Mouse (Mus musculus) erythroid progenitor cell, adult 5-6 weeks (primary cell): Measurements from ENCODE around the gene Ankrd13d. TPM values are rescaled to one million over a fixed set of nuclear protein-coding genes. Genes with fewer than 3 reads are reported as not detected.

Experiments used
- ATAC-seq: replicated peaks from 2 replicates; pipeline ENCODE4 v1.8.0; 2016; ENCODE audit warnings: moderate number of reproducible peaks, mild to moderate bottlenecking, moderate TSS enrichment, inconsistent platforms; ENCODE audit not compliant: poor library complexity, low FRiP score, severe bottlenecking
- total RNA-seq, 2 experiments: library from RNA; stranded (forward) in 1 of 2; stranded (reverse) in 1 of 2; fragments of 150-400 nt in 1 of 2; fragments of 186-747, 209-891 nt in 1 of 2; gene quantifications; 2 replicates each; pipeline versions ENCODE4 v1.2.3 to v1.2.4; 2015 to 2017; ENCODE audit warnings: low replicate concordance in 2 of 2

Gene Ankrd13d
- total RNA-seq, 2 experiments from 2014 or later = 1.3 TPM; not detected in 1

DNA sequence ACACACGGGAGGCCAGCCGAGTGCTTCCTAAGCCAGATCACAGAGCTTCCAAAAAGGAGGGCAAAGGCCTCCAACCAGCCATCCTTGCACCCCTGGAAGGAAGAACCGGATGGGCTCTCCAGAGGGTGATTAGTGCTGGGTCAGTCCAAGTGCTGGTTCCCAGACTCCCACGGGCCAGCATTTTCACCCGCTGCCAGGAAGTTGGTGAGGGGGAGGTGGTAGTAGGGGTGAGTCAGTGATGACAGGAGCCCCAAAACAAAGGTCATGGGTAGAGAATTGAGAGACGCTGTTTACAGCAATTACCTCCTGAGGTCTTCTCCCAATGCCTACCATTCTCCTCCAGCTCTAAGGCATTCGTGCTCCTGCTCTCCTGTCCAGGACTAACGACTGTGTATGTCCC is 52.5 kb downstream of the Ankrd13d start:
- ATAC-seq = no peak

DNA sequence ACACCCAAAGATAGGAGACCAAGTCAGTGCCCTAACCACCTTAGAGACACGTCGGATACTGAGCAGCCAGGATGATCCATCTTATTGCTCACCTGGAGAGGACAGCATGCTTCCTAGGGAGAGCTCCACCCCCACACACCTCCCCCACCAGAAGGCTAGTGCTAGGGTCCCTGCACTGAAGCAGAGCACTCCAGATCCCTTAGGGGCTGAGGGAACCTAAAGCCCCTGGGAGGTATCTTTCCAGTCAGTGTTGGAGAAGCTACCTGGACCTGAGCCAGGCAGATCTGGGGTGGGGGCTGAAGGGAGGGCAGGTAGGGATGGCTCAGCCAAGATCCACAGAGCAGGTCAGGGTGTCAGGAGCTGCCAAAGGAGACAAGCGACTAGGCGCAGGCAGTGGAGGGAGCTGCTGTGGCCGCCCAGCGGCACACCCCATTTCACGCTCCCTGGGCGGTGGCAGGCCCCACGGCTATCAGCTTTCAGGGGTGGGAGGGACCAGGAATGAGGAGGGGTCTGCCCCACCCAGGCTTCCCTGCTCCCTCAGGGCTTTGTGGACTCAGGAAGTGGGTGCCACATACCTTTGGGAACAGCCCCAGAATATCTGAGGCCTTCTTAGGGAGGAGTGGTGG is 53.4 kb downstream of the Ankrd13d start:
- ATAC-seq = no peak

DNA sequence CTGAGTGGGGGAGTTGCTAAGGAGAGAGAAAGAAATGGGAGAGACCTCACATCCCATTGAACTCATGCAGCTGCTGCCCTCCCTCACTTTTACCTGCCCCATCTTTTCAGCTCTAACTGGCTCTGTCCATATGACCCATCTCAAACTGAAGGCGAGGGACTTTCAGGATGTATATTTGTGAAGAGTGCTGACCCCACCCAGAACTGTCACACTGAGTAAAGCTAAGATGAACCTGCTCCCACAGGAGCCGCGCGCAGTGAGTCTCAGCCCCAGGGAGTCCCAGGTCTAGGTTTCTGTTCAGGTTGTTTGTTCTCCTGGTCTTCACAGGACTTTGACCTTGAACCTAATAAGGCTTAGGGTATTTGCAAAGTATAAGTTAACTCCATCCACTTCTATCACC is 54.0 kb downstream of the Ankrd13d start:
- ATAC-seq = no peak

DNA sequence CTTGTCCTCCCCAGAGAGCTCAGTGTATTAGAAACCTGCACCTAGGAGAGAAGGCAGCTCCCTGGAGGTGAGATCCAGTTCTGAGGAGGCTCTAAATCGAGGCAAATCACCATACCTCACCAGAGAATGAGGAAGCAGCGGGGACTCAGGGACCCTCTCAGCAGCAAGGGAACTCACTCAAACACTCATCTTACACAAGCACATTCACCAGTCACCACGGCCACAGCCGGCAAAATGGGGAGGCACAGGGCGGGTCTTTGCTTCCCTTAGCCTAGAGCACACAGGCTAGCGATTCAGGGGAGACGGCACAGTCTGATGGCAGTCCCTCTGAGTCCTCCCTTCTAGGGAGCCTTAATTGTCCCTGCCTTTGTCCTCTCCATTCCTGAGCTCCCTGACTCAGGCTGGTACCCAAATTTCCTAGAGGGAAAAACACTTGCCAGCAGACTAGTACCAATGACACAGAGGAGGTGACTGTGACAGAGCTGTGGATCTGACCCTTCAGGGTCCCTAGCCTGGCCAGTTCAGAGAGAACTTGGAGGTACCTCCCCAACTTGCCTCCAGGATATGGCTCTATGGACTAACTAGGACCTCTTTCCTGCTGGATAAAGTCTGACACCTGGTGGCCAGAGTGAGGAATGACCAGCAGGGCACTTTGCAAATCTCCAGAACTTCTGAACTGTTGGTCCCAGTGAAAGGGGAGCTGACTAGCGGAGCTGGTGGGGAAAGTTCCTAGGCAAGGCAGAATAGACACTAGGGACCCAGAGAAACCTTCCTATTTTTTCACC is 54.9 kb downstream of the Ankrd13d start:
- ATAC-seq = peak; percentile 52

- no peak for ATAC-seq
These were observed 55.5 kb downstream of the Ankrd13d start for GRCm38 (mm10) chr19:4227446-4227845.

- ATAC-seq = no peak
These were observed 56.2 kb downstream of the Ankrd13d start for GRCm38 (mm10) chr19:4226779-4227178.

- no peak for ATAC-seq
These were observed 60.8 kb downstream of the Ankrd13d start for GRCm38 (mm10) chr19:4222165-4222564.

- ATAC-seq = no peak
These were observed 61.8 kb downstream of the Ankrd13d start for GRCm38 (mm10) chr19:4220957-4221743.

DNA sequence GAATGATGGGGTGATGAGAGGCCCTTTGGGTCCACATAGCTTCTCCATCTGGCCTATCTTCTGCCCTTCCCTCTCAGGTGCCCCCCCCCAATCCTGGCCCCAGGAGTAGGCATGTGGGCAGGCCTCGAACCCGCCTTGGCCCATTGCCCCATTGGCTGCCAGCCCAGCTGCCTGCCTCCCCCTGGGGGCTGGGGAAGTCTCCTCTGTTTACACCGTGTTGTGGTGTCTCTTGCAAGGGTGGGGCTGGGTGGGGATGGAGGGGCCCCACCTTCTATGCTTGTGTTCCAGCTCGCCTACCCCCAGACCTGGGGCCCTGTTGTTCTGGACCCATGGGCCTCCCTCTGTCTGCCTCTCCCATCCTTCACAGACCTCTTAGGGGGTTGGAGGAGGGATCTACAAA is 62.5 kb downstream of the Ankrd13d start:
- no peak for ATAC-seq

Other genes starting within 250 kb of the Ankrd13d start
- 115 and 185 TPM in 2 replicates for gene Gstp1, start 245.2 kb downstream of the Ankrd13d start, total RNA-seq (2015; ENCODE audit: low replicate concordance)
- 22.8 and 23.9 TPM in 2 replicates for gene Gstp1, start 245.2 kb downstream of the Ankrd13d start, total RNA-seq (2017; ENCODE audit: low replicate concordance)
- gene Gstp2, start 237.1 kb downstream of the Ankrd13d start, total RNA-seq (2015; ENCODE audit: low replicate concordance) = 3.2 TPM in 1 of 2 replicates, not detected in the other
- gene Gstp2, start 237.1 kb downstream of the Ankrd13d start, total RNA-seq (2017; ENCODE audit: low replicate concordance) = 3.2 TPM in 1 of 2 replicates, not detected in the other
- 8.8 and 15.9 TPM in 2 replicates for gene Gstp3, start 223.6 kb downstream of the Ankrd13d start, total RNA-seq (2015; ENCODE audit: low replicate concordance)
- 16.8 and 19.8 TPM in 2 replicates for gene Gstp3, start 223.6 kb downstream of the Ankrd13d start, total RNA-seq (2017; ENCODE audit: low replicate concordance)
- not detected in 2 replicates for gene Cabp2, start 201.6 kb downstream of the Ankrd13d start, total RNA-seq (2015; ENCODE audit: low replicate concordance)
- not detected in 2 replicates for gene Cabp2, start 201.6 kb downstream of the Ankrd13d start, total RNA-seq (2017; ENCODE audit: low replicate concordance)
- gene Cdk2ap2, start 186.0 kb downstream of the Ankrd13d start, total RNA-seq (2015; ENCODE audit: low replicate concordance) = 118 and 124 TPM in 2 replicates
- 17.9 and 36.3 TPM in 2 replicates for gene Cdk2ap2, start 186.0 kb downstream of the Ankrd13d start, total RNA-seq (2017; ENCODE audit: low replicate concordance)
- 56.6 and 67.1 TPM in 2 replicates for gene Pitpnm1, start 183.1 kb downstream of the Ankrd13d start, total RNA-seq (2015; ENCODE audit: low replicate concordance)
- 33.9 and 60.9 TPM in 2 replicates for gene Pitpnm1, start 183.1 kb downstream of the Ankrd13d start, total RNA-seq (2017; ENCODE audit: low replicate concordance)
- gene Aip, start 157.3 kb downstream of the Ankrd13d start, total RNA-seq (2015; ENCODE audit: low replicate concordance) = 33.5 and 72.1 TPM in 2 replicates
- gene Aip, start 157.3 kb downstream of the Ankrd13d start, total RNA-seq (2017; ENCODE audit: low replicate concordance) = 41.2 and 41.8 TPM in 2 replicates
- gene Gpr152, start 143.3 kb downstream of the Ankrd13d start, total RNA-seq (2015; ENCODE audit: low replicate concordance) = 1.1 TPM in 1 of 2 replicates, not detected in the other
- gene Gpr152, start 143.3 kb downstream of the Ankrd13d start, total RNA-seq (2017; ENCODE audit: low replicate concordance) = not detected in 2 replicates
- gene Cabp4, start 139.1 kb downstream of the Ankrd13d start, total RNA-seq (2015; ENCODE audit: low replicate concordance) = not detected in 2 replicates
- not detected in 2 replicates for gene Cabp4, start 139.1 kb downstream of the Ankrd13d start, total RNA-seq (2017; ENCODE audit: low replicate concordance)
- gene Coro1b, start 134.5 kb downstream of the Ankrd13d start, total RNA-seq (2015; ENCODE audit: low replicate concordance) = 68.3 and 83.3 TPM in 2 replicates
- gene Coro1b, start 134.5 kb downstream of the Ankrd13d start, total RNA-seq (2017; ENCODE audit: low replicate concordance) = 8.5 and 48.9 TPM in 2 replicates
- 66.3 and 73.4 TPM in 2 replicates for gene Ptprcap, start 129.5 kb downstream of the Ankrd13d start, total RNA-seq (2015; ENCODE audit: low replicate concordance)
- 14.4 and 38.8 TPM in 2 replicates for gene Ptprcap, start 129.5 kb downstream of the Ankrd13d start, total RNA-seq (2017; ENCODE audit: low replicate concordance)
- gene Rps6kb2, start 119.8 kb downstream of the Ankrd13d start, total RNA-seq (2015; ENCODE audit: low replicate concordance) = 39.8 and 52.3 TPM in 2 replicates
- gene Rps6kb2, start 119.8 kb downstream of the Ankrd13d start, total RNA-seq (2017; ENCODE audit: low replicate concordance) = 21.4 and 34.8 TPM in 2 replicates
- gene Carns1, start 107.7 kb downstream of the Ankrd13d start, total RNA-seq (2015; ENCODE audit: low replicate concordance) = 0.72 and 2.5 TPM in 2 replicates
- gene Carns1, start 107.7 kb downstream of the Ankrd13d start, total RNA-seq (2017; ENCODE audit: low replicate concordance) = 0.13 and 1.5 TPM in 2 replicates
- gene Tbc1d10c, start 91.9 kb downstream of the Ankrd13d start, total RNA-seq (2015; ENCODE audit: low replicate concordance) = 8.0 and 31.0 TPM in 2 replicates
- gene Tbc1d10c, start 91.9 kb downstream of the Ankrd13d start, total RNA-seq (2017; ENCODE audit: low replicate concordance) = 6.2 and 14.2 TPM in 2 replicates
- 181 and 188 TPM in 2 replicates for gene Ppp1ca, start 91.1 kb downstream of the Ankrd13d start, total RNA-seq (2015; ENCODE audit: low replicate concordance)
- gene Ppp1ca, start 91.1 kb downstream of the Ankrd13d start, total RNA-seq (2017; ENCODE audit: low replicate concordance) = 185 and 268 TPM in 2 replicates
- 44.0 and 54.1 TPM in 2 replicates for gene Rad9a, start 81.5 kb downstream of the Ankrd13d start, total RNA-seq (2015; ENCODE audit: low replicate concordance)
- 27.5 and 41.6 TPM in 2 replicates for gene Rad9a, start 81.5 kb downstream of the Ankrd13d start, total RNA-seq (2017; ENCODE audit: low replicate concordance)
- gene Clcf1, start 68.9 kb downstream of the Ankrd13d start, total RNA-seq (2015; ENCODE audit: low replicate concordance) = not detected in 2 replicates
- gene Clcf1, start 68.9 kb downstream of the Ankrd13d start, total RNA-seq (2017; ENCODE audit: low replicate concordance) = 0.15 and 1.2 TPM in 2 replicates
- gene AC109138.7, start 68.8 kb downstream of the Ankrd13d start, total RNA-seq (2015; ENCODE audit: low replicate concordance) = not detected in 2 replicates
- gene AC109138.7, start 68.8 kb downstream of the Ankrd13d start, total RNA-seq (2017; ENCODE audit: low replicate concordance) = not detected in 2 replicates
- 21.8 and 24.5 TPM in 2 replicates for gene Pold4, start 51.2 kb downstream of the Ankrd13d start, total RNA-seq (2015; ENCODE audit: low replicate concordance)
- 5.0 and 16.1 TPM in 2 replicates for gene Pold4, start 51.2 kb downstream of the Ankrd13d start, total RNA-seq (2017; ENCODE audit: low replicate concordance)
- gene Ssh3, start 14.0 kb downstream of the Ankrd13d start, total RNA-seq (2015; ENCODE audit: low replicate concordance) = 2.2 and 16.8 TPM in 2 replicates
- gene Ssh3, start 14.0 kb downstream of the Ankrd13d start, total RNA-seq (2017; ENCODE audit: low replicate concordance) = 0.90 and 5.2 TPM in 2 replicates
- gene Grk2, start 23.1 kb upstream of the Ankrd13d start, total RNA-seq (2015; ENCODE audit: low replicate concordance) = 71.3 and 72.8 TPM in 2 replicates
- 40.5 and 47.1 TPM in 2 replicates for gene Grk2, start 23.1 kb upstream of the Ankrd13d start, total RNA-seq (2017; ENCODE audit: low replicate concordance)
- gene Kdm2a, start 115.1 kb upstream of the Ankrd13d start, total RNA-seq (2015; ENCODE audit: low replicate concordance) = 40.7 and 74.2 TPM in 2 replicates
- 79.4 and 114 TPM in 2 replicates for gene Kdm2a, start 115.1 kb upstream of the Ankrd13d start, total RNA-seq (2017; ENCODE audit: low replicate concordance)
- gene Rhod, start 156.3 kb upstream of the Ankrd13d start, total RNA-seq (2015; ENCODE audit: low replicate concordance) = not detected in 2 replicates
- not detected in 2 replicates for gene Rhod, start 156.3 kb upstream of the Ankrd13d start, total RNA-seq (2017; ENCODE audit: low replicate concordance)
- not detected in 2 replicates for gene Syt12, start 194.3 kb upstream of the Ankrd13d start, total RNA-seq (2015; ENCODE audit: low replicate concordance)
- not detected in 2 replicates for gene Syt12, start 194.3 kb upstream of the Ankrd13d start, total RNA-seq (2017; ENCODE audit: low replicate concordance)
- gene 2010003K11Rik, start 215.4 kb upstream of the Ankrd13d start, total RNA-seq (2015; ENCODE audit: low replicate concordance) = not detected in 2 replicates
- gene 2010003K11Rik, start 215.4 kb upstream of the Ankrd13d start, total RNA-seq (2017; ENCODE audit: low replicate concordance) = not detected in 2 replicates
- gene Pcx, start 227.3 kb upstream of the Ankrd13d start, total RNA-seq (2015; ENCODE audit: low replicate concordance) = 21.6 and 42.8 TPM in 2 replicates
- 40.8 and 44.3 TPM in 2 replicates for gene Pcx, start 227.3 kb upstream of the Ankrd13d start, total RNA-seq (2017; ENCODE audit: low replicate concordance)